Mouse (Mus musculus) regulatory T cell (primary cell): Measurements from ENCODE around the gene Txnrd2.

Experiments used
- in situ Hi-C: fragments of 300-600 bp; cut with MboI, MseI; formaldehyde crosslinking; loops from one replicate; pipeline ENCODE4 v1.15.1; 2025; ENCODE audit warnings: high pct_unique_total_duplicates

Txnrd2 gene

DNA sequence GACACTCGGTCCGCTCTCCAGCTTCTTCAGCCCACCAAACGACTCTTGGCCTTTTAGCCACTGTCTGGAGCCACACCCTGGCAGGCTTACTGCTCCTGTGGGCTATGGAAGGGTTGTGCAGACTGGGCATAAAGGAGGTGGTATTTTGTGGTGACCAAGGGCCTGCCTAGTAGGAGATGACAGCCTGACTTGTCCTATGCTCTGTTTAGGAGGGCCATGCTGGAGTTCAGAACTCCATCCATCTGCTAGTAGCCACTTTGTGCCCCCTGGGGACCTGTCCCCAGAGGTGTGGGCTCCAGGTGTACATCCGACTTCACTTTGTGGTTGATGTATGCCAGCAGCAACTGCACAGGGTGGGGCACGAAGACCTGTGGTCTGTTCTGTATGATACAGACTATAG is 32.6 kb upstream of the Txnrd2 start:
- in situ Hi-C loops = no loop called here

- in situ Hi-C loops = no loop called here
Observed at GRCm38 (mm10) chr16:18394056-18394455, 32.1 kb upstream of the Txnrd2 start.

GRCm38 (mm10) chr16:18394777-18395619 is 31.2 kb upstream of the Txnrd2 start:
- in situ Hi-C loops = no loop called here

DNA sequence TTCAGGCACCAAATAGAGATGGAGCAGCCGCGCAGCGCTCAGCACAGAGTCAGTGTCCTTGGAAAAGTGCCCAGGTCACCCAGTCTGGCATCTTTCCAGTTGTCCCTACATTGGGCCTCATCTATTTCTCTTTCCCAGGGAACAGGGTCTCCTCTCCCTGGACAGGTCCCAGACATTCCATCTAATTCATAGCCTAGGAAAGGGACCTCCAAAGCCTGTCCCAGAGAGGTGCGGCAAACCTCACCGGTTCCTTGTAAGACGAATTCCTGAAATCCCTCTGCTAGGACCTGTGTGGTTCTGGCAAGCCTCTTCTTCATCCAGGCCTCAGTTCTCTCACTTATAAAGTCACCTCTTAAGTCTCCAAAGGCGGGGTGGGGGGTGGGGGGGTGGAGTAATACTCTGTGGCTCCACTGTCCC is 30.6 kb upstream of the Txnrd2 start:
- in situ Hi-C loops = no loop called here

DNA sequence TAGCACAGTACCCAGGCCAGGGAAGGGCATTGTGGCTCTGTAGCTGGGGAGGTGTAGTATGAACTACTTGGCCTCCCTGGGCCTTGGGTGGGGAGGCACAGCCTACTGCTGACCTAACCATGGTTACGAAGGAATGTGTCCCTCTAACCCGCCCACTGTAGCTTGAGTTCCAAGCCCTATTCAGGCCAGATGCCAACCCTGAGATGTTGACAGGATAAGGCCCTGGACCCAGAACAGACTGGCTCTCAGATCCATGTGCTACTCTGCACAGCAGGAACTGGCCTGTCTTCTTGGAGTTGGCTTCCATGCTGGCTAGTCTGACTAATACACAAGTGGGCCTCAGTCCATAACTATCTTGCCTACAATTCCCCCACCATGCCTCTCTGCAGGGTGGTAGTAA is 30.0 kb upstream of the Txnrd2 start:
- in situ Hi-C loops = no loop called here

- in situ Hi-C loops = no loop called here
Observed at GRCm38 (mm10) chr16:18396791-18397621, 29.2 kb upstream of the Txnrd2 start.

GRCm38 (mm10) chr16:18400028-18400427 is 26.2 kb upstream of the Txnrd2 start:
- in situ Hi-C loops = no loop called here

GRCm38 (mm10) chr16:18400472-18401216 is 25.5 kb upstream of the Txnrd2 start:
- in situ Hi-C loops = no loop called here

DNA sequence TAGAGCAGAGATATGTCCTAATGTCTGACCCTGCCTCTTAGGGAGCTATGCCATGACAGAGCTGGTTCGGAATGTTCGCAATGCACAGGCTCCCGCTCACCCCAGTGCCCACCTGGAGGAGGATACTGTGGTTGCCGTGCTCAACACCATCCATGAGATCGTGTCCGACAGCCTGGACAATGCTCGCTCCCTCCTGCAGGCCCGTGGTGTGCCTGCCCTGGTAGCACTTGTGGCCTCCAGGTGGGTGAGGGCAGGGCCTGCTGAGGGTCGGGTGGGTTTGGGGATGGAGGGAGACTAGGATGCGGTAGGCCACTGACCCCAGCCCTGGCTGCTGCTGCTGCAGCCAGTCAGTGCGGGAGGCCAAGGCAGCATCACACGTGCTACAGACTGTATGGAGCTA is 22.9 kb upstream of the Txnrd2 start:
- in situ Hi-C loops = no loop called here

DNA sequence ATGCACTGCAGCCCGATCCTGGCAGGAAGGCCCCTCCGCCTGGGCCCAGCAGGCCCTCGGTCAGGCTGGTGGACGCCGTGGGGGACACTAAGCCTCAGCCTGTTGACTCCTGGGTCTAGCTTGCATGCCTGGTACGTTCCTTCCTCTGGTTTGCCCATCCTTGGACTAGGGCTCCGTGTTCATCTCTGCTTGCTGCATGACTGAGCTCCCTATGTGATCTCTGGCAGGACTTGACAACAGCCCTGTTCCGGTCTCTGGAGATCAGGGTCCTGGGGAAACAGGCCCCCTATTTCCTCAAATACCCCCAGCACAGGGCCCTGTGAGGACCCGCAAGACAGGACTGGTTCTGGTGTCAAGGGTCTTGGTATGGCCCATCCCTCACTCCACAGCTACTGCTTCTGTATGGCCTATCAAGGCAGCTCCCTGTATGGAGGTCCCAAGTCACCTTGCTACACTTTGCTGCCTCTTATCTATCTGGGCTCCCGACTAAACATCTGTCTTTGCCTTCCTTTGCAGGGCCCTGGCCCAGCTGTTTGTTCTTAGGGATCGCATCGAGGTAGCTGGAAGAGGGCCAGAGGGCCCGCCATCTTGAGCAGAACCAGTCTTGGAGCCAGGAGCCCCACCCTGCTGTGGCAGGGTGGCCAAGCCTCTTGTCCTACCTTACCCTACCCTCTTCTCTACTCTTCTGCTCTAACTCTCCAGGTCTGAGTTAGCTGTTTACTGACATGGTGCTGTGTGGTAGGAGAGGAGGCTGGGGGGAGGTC is 20.9 kb upstream of the Txnrd2 start:
- in situ Hi-C loops = no loop called here

GRCm38 (mm10) chr16:18405876-18406275 is 20.3 kb upstream of the Txnrd2 start:
- in situ Hi-C loops = no loop called here

DNA sequence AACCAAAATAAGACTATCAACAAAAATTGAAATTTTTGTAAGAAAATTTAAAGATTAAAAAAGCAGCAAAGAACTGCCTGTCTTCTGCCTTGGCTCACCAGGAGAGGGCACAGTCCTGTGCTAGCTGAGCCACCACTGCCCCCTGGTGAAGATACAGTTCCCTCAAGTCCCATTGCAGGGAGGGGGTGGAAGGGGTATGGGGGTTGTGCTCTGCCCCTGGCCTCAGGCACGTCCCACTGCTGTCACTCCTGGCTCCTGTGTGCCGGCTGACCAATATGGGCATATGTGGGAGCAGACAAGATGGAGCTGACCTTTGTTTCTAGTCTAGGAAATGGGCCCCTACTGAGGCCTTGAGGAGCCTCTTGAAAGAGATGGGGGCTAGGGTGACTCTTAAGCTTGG is 19.9 kb upstream of the Txnrd2 start:
- in situ Hi-C loops = no loop called here

DNA sequence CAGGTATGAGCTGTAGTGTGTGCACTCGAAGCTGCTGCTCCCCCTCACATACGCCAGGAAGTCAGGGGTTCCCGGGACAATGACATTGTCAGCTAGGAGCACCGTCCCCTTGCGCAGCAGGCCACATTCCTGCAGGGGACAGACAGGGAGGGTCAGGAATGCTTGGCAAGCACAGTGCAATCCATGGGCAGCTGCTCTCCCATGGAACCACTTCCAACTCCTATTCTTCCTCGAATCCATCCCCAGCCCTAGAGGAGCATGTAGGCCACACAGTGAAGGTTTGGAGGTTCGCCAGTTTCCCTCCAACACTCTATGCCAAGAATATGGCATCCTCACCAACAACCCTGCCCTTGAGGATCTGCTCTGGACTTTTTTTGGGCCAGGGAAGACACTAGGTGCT is 18.3 kb upstream of the Txnrd2 start:
- in situ Hi-C loops = no loop called here

- in situ Hi-C loops = no loop called here
Observed at GRCm38 (mm10) chr16:18409776-18410175, 16.4 kb upstream of the Txnrd2 start.

DNA sequence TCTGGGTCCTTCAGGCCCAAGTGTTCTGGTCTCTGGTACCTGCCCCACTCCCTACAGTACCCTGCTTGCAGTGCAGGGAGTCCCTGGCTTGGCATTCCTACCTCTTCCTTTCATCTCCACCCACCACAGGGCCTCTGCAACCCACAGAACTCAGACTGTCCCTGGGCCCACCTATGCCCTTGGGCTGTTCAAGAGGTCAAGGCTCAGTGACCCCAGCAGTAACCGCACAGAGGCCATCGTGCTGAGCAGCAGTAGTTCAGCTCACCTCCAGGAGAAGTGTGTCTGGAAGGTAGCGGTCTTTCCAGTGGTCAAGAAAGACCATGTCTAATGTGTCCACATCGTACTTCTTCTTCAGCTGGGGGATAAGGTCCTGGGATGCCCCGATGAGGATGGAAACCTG is 15.8 kb upstream of the Txnrd2 start:
- in situ Hi-C loops = no loop called here

GRCm38 (mm10) chr16:18411026-18411649 is 15.0 kb upstream of the Txnrd2 start:
- in situ Hi-C loops = no loop called here

- in situ Hi-C loops = no loop called here
Observed at GRCm38 (mm10) chr16:18411802-18412476, 14.2 kb upstream of the Txnrd2 start.

- in situ Hi-C loops = no loop called here
Observed at GRCm38 (mm10) chr16:18413032-18413816, 13.0 kb upstream of the Txnrd2 start.

DNA sequence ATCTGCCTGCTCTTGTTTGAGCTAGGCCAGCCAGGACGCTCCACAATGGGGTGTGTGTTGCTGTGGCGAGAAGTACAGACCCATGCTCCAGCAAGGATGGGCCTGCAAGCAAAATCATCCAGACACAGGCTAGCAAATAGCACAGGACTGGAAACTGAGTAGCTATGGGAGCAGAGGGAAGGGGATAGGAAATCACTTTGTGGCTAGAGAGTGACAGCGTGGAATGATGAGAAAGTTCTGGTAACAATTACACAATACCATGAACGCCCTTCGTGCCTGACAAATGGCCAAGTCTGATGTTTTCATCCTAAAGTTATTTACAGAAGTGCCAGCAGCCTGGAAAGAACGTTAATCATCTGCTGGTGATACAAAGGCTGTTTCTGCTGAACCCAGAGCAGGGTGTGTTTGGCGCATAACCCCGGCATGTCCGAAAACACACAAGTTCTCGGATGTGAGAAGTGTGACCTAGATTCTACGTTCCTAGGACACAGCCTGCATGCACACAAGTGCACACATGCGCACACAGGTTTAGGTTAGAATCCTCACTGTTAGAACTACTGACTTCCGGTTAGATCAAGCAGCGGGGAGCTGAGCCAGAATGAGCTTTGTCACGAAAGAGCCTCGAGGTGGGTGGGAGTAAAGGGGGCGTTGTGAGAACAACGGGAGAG is 10.0 kb upstream of the Txnrd2 start:
- in situ Hi-C loops = loop anchor here (5.0 kb wide), 1 partner anchor 51 kb away; no protein-coding TSS in a partner anchor
